Mouse (Mus musculus) gastrocnemius, adult 18-20 months (tissue): Measurements from ENCODE around the gene Supt4a. TPM values are rescaled to one million over a fixed set of nuclear protein-coding genes. Genes with fewer than 3 reads are reported as not detected.

Source experiments
- DNase-seq: peaks from one replicate; pipeline ENCODE4 v3.0.0; 2021; ENCODE audit warnings: low spot score
- long read RNA-seq, 2 experiments: library from polyadenylated mRNA; stranded (forward); transcript quantifications; one replicate each; pipeline ENCODE4 v2.0.0; 2021
- total RNA-seq, 2 experiments: library from RNA; stranded (reverse); gene quantifications; 2 replicates each; pipeline ENCODE4 v1.2.3; 2021

The Supt4a gene
- 10 to 100 TPM; 33.5 to 36.3 TPM for total RNA-seq
- long read RNA-seq, experiment 1, transcript Supt4a-201 (5 exons, 706 nt), result major isoform, 24 of 27 reads
- long read RNA-seq, experiment 1, partial matches to known transcripts, result 1 of 27 reads
- long read RNA-seq, experiment 1, other reads (novel, unspliced or antisense), result 2 of 27 reads
- long read RNA-seq, experiment 2, transcript Supt4a-201 (5 exons, 706 nt), result major isoform, 23 of 26 reads
- long read RNA-seq, experiment 2, partial matches to known transcripts, result 1 of 26 reads
- long read RNA-seq, experiment 2, other reads (novel, unspliced or antisense), result 2 of 26 reads

DNA sequence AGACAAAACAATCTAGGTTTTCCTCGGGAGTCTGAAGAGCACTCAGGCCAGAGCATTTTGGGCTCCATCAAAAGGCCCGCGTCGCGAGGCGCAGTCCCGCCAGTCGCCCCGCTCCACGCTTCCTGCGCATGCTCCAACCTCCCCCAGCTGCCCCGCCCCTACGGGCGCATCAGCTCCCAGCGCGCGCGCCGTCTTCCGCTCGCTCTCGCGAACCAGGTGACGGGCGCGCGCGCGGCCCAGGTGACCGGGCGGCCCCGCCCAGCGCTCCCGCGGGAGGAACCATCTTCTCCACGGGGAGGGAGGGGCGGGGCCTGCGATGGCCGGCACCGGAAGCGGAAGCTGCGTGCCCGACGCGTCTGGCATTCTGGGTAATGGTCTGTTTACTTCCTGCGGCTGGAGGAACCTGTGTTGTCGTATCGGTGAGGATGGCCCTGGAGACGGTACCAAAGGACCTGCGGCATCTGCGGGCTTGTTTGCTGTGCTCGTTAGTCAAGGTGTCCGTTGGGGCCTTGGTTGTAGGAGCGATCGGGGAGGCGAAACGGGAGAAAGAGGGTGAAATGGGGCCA is at the start of gene Supt4a:
Gene Supt4a, plus strand, starts transcription at position 378 of the 566 bp plus-strand sequence.
- DNase-seq, result peak; percentile 95

DNA sequence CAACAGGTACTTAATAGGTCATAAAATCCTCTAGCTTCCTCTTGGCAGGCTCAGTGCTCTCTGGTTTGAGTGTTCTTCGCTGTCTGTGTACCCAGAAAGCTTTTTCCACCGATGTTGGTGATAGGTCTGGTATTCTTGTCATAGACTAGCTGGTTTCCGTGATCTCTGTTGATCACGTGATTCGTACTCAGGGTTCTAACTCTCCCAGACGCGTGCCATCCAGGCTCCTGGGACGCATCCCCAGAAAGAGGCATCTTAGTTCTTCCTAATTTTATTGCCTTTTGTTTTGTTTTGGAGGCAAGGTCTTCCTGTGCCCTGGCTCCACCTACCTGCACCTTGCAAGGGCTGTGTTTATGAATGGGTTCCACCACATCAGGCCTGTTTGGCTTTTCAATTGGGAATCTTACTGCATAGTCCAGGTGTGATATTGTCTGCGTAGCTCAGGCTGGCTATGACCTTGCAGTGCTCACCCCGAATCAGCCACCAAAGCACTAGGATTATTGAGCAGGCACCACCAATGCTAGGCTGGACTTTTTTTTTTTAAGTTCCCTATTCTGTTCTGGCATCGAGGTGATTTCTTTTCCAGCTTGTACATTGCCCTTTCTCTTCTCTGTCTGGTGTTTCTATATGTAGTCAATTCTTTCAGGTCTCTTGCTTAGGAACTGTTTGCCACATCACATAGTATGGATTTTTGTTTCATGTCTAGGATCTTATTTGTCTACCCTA is 48.7 kb upstream of the Supt4a start:
- no peak for DNase-seq

DNA sequence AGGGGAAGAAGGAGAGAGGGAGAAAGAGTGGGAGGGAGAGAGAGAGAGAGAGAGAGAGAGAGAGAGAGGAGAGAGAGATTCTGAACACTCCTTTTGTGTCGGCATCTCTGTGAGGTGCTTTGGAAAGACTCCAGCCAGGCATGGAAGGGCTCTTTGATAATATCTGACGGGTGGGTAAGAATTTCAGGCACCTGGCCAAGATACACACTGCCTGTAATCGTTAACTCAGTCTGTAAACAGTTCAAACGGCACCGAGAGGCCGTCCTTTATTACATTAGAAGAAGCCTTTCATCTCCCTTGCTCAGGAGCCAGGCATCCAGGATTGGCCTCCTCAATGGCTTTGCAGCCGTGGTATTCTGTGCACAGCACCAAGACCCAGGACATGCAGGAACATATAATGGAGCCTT is 47.9 kb upstream of the Supt4a start:
- DNase-seq, result no peak

DNA sequence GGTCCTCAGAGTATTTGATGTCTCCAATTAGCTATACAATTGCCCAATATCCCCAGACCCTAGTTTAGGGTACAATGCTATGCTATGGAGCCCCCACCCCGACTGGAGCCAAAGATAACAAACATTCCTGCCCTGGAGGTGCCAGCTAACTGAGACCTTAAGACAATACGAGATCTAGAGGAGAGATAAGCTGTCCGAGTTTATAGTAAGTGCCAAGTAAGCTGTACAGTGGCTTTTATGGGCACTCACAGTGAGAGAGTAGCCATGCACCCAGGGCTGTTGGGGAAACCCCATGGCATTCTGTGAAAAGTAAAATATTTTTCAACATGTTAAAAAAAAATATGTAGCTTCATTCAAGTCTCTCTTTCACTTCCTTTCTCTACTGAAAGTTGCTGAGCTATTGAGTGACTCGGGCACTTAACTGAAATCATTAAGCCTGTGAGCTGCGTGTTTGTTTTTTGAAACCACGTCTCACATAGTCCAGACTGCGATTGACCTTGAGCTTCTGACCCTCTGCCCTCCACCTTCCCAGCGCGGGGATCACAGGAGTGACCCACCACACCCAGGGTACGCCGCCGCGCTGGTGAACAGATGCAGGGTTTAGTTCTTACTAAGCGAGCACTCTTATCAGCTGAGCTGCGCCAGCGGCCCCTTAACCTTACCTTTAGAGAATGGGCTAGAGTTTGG is 47.2 kb upstream of the Supt4a start:
- no peak for DNase-seq

DNA sequence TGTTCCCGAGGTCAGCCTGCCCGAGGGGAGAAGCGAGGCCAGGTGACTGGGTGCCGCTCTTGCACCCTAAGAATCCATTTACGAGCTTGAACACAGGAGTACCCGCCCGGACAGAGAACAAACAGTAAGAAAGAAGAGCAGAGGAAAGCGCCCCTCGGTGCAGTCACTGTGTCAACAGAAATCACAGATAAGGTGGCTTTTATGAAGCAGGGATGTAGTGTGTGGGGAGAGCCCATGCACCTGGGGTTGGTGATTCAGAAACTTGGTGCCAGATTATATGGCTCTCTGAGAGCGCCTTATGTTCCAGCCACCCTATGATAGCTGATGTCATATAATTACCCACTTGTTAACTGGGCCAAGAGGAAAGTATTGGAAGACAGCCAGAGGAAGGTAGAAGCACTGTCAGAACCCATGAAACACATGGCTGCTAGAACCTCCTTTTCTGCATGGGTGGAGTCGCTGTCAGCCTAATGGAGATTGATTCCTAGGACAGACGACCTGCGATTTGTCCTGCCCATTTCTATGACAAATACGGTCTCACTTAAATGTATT is 40.1 kb upstream of the Supt4a start:
- DNase-seq, result no peak

DNA sequence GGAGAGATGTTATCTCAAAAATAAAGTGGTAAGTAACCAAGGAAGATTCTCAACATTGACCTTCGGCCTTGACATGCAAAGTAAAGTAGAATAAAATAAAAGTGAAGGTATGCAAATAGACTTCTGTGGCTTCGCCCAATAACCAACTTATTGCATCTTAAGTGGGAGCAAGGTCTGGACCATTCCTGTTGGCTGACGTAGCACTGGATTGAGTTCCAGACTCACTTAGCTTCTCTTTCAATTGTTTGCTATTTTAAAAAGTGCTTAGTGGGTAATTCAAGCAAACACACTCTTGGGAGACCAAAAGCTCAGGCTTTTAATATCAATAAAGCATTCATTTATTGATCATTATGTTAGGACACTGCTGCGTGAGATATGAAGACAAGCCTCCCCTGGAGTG is 39.2 kb upstream of the Supt4a start:
- DNase-seq, result no peak

DNA sequence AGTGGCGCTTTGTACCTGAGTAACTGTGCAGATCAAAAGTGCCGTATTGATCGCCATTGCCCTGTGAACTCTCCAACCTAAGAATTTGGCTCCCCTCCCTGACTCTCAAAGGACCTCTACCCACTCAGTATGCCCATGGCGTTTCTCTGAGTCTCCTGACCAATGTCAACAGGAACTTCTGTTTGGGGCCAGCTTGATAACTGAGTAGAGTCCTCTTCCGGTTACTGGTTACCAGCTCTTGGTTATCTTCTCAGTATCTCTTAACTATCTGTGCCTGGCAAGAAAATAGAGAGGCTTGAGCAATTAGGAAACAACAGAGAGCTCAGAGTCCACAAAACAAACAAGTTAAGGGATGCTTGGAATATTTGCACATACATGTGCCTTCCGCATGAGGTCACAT is 36.2 kb upstream of the Supt4a start:
- DNase-seq, result no peak

DNA sequence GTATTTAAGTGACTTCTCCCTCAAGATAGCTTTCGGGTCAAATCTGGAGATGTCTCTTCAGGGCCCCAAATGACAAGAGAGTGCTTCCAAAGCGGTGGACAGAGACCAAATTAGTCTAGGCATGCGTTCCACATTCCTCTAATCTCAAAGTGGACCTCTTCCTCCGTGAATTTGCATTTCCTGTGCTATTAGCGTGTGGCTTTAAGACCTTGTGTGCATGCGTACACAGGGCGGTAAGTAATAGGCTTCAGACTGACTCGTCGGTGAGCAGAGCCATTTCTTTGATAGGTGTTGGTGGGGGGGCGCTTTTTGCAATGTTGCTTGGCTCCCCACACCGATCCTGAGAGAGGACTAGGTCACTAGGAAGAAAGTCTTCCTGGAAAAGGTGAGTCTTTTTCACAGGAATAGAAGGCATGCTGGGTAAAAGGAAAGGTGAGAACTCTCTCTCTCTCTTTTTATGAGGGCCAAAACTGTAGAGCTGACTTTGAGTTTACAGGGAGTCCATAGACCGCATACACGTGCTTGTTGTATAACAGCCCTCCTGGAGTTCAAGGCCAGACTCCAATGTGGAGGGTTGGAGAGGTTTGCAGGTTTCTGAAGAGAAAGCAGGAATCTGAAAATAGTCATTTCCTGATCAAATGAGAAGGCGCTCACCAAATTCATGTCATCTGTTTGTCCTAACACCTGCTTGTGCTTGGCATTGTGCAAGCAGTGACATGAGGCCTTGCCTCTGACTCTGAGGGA is 35.3 kb upstream of the Supt4a start:
- no peak for DNase-seq

DNA sequence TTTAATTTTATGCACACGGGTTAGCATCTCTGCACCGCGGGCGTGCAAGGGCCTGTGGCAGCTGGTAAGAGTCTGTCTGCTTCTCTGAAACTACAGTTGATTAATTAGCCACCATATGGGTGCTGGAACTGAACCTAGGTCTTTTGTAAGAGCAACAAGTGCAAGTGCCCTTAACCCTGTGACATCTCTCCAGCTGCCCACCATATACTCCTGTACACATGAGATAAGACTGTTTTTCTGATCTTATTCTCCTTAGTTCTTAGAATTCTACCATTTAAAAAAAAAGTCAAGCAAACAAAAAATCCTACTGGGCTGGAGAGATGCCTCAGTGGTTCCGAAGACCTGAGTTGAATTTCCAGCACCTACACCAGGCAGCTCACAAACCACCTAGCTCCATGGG is 33.7 kb upstream of the Supt4a start:
- DNase-seq, result no peak

DNA sequence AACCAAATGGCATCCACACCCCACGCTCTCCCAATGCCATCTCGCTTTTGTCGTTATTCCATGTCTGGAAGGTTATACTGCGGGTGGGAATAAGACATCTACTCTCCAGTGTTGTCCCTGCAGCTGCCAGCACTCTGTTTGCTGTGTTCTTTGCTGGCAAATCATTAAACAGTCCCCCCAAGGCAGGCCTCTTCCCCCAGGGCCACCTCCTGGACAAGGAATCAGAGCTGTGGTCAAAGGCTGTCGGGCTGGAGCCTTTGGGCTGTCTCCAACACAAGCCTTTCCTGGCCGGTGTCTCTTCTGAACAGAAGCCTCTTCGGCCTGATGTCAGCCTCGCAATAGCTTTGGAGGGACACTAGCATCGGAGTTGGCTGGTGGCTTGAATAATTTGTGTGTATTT is 33.1 kb upstream of the Supt4a start:
- DNase-seq, result no peak

DNA sequence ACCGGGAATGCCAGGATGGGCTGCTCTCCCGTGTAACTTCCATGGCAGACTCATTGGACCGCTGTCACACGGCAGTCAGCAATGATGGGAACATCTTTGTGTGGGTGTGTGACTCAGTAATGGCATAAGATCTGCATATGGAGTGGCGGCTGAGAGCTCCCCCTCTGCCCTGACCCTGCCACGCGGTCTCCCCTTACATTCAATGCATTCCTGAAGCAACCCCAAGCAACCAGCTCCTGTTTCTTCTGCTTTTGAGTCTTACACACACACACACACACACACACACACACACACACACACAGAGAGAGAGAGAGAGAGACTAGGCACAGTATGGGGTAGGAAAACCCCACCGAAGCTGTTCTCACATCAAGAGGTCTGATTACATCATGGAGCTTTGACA is 29.8 kb upstream of the Supt4a start:
- DNase-seq, result no peak

DNA sequence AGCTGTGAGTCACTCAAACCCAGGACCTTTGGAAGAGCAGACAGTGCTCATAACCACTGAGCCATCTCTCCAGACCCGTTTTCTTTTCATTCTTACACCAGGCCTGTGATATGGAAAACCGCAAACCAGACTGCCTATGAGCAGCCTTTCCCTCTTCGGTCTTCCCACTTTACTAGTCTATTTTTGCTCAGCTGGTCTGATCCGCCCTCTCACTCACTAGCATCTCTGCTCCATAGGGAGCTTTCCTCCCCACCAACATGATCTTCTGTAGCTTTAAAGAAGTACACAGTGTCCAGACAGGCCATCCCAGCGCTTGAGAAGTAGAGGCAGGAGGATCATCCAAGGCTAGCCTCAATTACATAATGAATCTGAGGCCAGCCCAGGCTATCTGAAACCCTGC is 28.4 kb upstream of the Supt4a start:
- DNase-seq, result no peak

DNA sequence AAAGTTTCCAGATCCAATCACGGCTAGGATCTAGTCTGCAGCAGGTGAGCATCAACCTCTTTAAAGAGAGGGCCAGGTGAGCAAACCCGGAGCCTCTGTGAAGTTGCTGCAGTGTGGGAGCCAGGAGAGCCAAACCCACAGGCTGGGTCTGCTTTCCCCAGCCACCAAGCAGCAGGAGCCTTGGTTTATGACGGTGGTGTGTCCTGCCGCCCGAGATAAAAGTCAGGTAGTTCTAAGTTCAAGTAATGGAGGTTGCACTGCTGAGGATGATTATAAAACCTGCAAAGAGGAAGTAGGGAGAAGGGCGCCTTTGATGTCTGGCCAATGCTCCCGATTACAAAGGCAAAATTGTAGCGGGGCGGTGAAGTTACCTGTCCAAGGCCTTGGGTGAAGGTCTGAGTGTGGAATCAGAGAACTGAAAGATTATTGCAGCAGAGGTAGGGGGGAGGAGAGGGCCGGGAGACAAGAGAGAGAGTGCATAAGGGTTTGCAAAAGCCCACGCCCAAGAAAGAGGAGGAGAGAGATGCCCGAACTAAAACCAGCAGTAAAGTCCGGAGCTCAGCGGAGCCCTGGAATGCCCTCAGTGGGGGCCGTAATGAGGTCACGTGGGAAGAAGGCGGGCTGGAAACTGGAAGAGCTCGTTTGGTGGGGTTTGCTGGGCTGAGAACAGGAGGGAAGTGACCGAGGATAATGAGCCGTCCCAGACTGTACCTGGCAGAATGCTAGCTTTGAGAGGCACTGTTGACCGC is 27.7 kb upstream of the Supt4a start:
- no peak for DNase-seq

DNA sequence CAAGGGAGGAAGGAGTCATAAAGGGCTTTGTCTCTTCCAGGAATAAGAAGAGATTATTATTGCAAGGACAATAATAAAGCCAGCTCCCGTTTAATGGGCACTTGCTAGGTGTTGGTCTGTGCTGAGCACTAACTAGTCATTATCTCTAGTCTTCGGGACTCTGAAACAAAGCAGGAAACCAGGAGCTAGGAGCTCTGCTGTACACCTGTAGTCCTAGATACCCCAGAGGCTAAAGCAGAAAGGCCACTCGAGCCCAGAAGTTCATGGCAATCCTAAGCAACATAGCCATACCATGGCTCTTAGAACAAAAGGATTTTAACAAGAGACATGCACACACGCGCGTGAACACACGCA is 27.1 kb upstream of the Supt4a start:
- DNase-seq, result no peak

DNA sequence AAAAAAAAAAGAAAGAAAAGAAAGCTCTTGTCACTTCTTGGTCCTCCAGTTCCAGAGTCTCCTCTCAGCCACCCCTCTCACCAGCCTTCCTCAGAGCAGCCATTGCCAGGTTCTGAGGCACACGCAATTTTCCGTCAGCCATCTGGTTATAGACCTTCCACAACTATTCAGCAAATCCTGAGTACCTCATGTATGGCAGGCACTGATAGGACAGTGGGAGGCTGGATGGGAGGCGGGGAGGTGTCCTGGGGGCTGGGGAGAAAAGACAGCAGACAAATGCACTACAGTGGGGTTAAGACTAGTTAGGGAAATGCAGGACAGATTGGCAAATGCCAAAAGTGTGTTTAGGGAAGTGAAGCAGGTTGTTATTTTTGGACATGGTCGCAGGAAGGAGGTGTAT is 25.2 kb upstream of the Supt4a start:
- no peak for DNase-seq

DNA sequence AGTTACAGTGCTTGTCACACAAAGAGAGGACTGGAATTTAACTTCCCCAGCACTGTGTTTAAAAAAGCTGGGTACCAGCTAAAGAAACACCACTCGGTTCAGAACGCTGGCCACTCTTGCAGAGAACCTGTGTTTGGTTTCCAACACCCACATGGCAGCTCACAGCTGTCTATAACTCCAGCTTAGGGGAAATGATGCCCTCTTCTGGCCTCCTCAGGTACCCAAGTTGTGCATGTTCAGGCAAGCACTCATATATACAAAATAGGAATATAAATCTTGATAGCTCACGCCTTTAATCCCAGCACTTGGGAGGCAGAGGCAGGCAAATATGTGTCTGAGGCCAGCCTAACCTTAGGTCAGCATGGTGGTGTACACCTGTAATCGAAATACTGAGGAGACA is 21.4 kb upstream of the Supt4a start:
- no peak for DNase-seq

DNA sequence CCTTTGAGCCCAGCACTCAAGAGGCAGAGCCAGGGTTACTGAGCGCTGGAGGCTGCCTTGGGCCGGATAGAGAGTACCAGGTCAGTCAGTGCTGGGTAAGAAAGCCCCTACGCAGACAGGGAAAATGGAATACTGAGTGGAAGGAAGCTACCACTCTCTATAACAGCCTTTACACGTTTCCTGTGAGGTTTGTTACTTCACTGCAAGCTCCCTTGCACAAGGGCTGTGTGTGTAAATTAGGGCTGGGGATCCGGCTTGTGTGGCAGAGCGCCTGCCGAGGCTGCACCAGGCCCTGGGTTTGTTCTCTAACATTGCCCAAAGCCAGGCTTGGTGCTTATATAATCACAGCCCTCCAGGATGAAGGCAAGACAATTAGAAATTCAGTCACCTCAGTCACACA is 17.8 kb upstream of the Supt4a start:
- no peak for DNase-seq

DNA sequence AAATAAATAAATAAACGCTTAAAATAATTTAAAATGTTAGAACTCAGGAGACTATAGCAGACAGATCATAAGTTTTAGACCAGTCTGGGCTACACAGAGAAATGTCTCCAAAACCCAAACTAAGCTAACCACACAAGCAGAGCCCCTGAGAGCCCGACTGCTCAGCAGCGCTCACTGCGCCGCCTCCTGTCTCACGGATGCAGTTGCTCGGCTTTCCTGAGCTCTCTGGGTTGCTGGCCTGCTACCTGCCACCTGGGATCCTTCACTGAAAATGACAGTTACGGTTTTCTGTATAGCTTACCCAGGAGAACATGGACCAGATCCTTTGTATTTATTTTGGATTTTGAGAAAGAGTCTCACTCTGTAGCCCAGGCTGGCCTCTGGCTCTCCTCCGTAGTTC is 17.0 kb upstream of the Supt4a start:
- no peak for DNase-seq

DNA sequence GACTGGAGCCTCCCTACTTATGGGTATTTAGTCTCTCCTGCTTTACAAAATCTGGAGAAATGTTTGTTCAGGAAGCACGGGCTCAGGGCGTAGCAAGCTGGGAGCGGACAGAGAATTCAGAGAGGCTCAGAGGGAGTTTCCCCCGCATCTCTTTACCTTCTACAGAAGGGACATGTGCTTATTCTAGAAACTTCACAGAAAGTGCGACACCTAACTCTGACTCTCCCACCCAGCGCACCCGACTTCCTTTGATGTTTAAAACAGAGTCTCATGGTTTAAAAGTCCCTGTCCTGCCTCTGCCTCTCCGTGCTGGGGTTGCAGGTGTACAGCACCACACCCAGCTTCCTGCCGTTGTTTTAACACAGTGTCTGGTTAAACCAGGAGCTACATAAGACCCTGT is 16.5 kb upstream of the Supt4a start:
- DNase-seq, result no peak

DNA sequence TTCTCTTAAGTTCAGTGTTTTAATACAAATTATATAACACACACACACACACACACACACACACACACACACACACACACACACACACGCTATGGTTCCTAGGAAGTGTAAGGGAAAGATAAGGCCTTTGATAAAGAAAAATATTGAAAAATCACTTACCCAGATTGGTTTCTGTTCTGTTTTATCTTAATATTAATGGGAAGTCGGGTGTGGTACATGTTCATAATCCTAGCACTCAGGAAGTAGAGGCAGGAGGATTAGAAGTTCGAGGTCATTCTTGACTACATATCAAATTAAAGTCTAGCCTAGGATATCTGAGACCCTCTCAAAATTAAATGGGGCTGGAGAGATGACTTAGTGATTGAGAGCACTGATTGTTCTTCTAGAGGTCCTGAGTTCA is 15.2 kb upstream of the Supt4a start:
- DNase-seq, result no peak

DNA sequence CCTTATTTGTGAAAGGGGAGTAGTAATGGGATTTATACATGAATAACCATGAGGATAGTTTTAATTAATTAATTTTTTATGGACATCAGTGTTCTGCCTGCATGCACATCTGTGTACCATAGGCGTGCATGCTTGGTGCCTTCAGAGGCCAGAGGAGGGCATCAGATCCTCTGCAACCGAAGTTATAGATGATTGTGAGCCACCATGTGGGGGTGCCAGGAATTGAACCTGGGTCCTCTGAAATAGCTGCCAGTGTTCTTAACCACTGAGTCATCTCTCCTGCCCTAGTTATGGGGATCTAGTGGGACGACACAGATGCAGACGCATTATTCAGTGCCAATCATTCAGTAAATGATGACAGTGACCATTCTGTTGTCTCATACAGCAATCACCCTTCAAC is 14.5 kb upstream of the Supt4a start:
- no peak for DNase-seq
